Mouse (Mus musculus) neural tube, embryonic 11.5 days (tissue): ENCODE results near the gene Btbd35f27. TPM values are rescaled to one million over a fixed set of nuclear protein-coding genes. Genes with fewer than 3 reads are reported as not detected.
"Not testable (repeated sequence)": the region's sequence is repeated elsewhere in the genome, so short reads cannot be mapped to it uniquely, and the experiment has no call there.

Source experiments
- ATAC-seq: fragments of 200-750 bp; cut with Nextera tagmentation; 2 replicates; pipeline ENCODE4 v1.8.0; 2017; ENCODE audit warnings: moderate number of reproducible peaks, mild to moderate bottlenecking, moderate TSS enrichment, moderate library complexity; ENCODE audit not compliant: insufficient read depth, low FRiP score, low TSS enrichment
- DNase-seq: peaks from one replicate; pipeline ENCODE4 v3.0.0-alpha.2; 2015; ENCODE audit warnings: low spot score
- H3K27ac ChIP-seq: fragments of 300-500 bp; sonication (generic); 2 replicates; pipeline ENCODE4 v1.5.1; 2014; ENCODE audit warnings: low read depth, mild to moderate bottlenecking, low read length
- H3K27me3 ChIP-seq: fragments of 300-500 bp; sonication (generic); 2 replicates; pipeline ENCODE4 v1.6.1; 2014; ENCODE audit warnings: mild to moderate bottlenecking, low read length, mixed read lengths; ENCODE audit not compliant: control insufficient read depth, insufficient read depth
- H3K36me3 ChIP-seq: fragments of 300-500 bp; sonication (generic); 2 replicates; pipeline ENCODE4 v1.6.1; 2014; ENCODE audit warnings: mild to moderate bottlenecking, low read length, moderate library complexity, mixed read lengths; ENCODE audit not compliant: control insufficient read depth, insufficient read depth
- H3K4me1 ChIP-seq: fragments of 300-500 bp; sonication (generic); 2 replicates; pipeline ENCODE4 v1.6.1; 2014; ENCODE audit warnings: low read length, mixed read lengths; ENCODE audit not compliant: control insufficient read depth, insufficient read depth
- H3K4me2 ChIP-seq: fragments of 300-500 bp; sonication (generic); 2 replicates; pipeline ENCODE4 v1.6.1; 2014; ENCODE audit warnings: low read depth, mild to moderate bottlenecking, moderate library complexity
- H3K4me3 ChIP-seq: fragments of 300-500 bp; sonication (generic); 2 replicates; pipeline ENCODE4 v1.5.1; 2014; ENCODE audit warnings: low read depth, low read length
- H3K9ac ChIP-seq: fragments of 300-500 bp; sonication (generic); 2 replicates; pipeline ENCODE4 v1.6.1; 2014; ENCODE audit warnings: mild to moderate bottlenecking, low read length
- H3K9me3 ChIP-seq: fragments of 300-500 bp; sonication (generic); 2 replicates; pipeline ENCODE4 v1.6.1; 2016; ENCODE audit warnings: low read length; ENCODE audit not compliant: control insufficient read depth
- WGBS: fragments of 180-500 bp; shearing (Covaris S2); extraction: QIAGEN DNeasy Blood & Tissue Kit; methylation state at CpG from one replicate; pipeline ENCODE4 v1.1.7; 2014; 5-methylcytosine and 5-hydroxymethylcytosine counted together
- polyA plus RNA-seq: library from polyadenylated mRNA; unstranded; fragments of >200 nt; fragmentation: Nextera tagmentation; extraction: Ambion mirVana; gene quantifications from 2 replicates; pipeline ENCODE4 v1.2.1, GENCODE M21; 2014

Btbd35f27 gene
- not detected in 2 replicates for polyA plus RNA-seq

DNA sequence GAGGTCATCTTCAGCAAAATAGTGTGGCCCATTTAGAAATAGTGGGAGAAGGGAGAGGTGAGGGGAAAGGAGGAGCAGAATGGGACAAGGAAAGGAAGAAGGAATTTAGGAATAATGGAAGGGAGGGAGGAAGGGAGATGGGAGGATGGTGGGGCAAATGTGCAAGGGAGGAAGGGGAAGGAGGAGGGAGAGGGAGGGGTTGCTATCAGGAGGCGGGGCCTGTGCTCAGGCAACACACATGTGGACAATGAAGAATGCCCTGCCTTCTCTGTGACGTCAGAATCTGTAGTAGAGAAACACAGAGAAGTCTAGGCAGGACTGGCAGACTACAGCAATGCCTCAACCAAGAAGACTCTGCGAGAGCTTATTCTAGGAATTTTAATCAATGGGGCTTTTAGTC lies at the start of gene Btbd35f27:
Btbd35f27 (plus strand) TSS at position 301 of the 400 bp plus-strand sequence.
- not testable (repeated sequence) for H3K4me2 ChIP-seq, H3K4me1 ChIP-seq, ATAC-seq, H3K9ac ChIP-seq, DNase-seq, H3K27me3 ChIP-seq, H3K27ac ChIP-seq, H3K9me3 ChIP-seq, H3K4me3 ChIP-seq, H3K36me3 ChIP-seq
- WGBS = 78% methylated on average over 1 of the region's 3 CpGs

Other genes starting within 250 kb of the Btbd35f27 start
- gene Btbd35f4, start 151.6 kb upstream of the Btbd35f27 start, polyA plus RNA-seq = not detected in 2 replicates